Mouse (Mus musculus): Measurements from ENCODE around the gene Olfr33.

DNA sequence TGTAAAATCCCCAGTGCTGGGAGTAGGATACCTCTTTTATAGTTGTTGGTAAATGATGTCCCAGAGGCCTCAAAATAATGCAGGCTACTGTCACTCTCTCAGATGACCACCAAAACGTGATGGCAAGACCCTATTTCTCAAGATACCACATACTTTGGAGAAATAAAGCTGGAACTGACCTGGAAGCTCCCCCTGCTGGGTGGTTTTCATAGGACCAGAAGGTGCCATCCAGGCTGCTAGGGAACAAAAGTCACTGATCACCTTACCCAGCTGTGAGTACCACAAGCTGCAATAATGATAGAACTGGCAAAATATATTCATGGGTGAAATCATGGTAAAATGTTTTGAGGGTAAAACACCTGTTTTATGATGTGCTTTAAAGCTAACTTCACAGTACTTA is 33.2 kb upstream of the Olfr33 start:
- no peak for TF ChIP-seq CTCF (IDR thresholded peaks at IDR 0.05; ENCODE audit: borderline replicate concordance, insufficient read depth, low read depth, low read length)
- no peak for TF ChIP-seq POLR2A (IDR thresholded peaks at IDR 0.05; ENCODE audit: borderline replicate concordance, insufficient read depth, low read length)
